Mouse (Mus musculus): Measurements from ENCODE around the gene Mdfi.

DNA sequence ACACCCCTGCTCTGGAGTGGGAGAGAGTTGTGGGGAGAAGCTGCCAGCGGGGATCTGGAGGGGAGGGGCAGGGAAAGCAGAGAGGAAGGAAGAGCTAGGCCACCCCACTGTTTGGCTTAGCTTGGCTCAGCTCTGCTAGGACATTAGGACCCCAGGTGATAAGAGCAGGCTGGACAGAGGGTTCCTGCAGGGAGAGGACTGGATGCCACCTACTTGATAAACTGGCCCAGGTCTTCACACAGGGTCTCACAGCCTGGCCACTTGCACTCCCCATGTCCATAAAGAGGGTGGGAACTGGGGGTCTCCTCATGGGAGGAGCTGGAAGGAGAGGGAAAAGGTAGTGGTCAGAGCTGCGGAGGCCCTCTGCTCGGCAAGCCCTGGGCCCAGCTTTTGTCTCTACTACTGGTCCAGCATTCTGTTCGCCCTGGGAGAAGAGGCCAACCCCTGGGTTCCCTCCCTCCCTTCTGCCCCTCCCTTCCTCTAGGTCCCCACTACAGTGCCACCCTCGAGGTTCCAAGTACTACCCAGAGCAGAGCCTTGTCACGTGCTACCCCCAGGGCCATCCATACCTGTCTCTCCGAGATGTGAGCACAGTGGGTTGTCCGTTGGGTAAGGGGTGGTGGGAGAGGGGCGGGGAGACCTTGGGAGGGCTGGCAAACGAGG lies 43.4 kb upstream of the Mdfi start:
- TF ChIP-seq CTCF (IDR thresholded peaks at IDR 0.05; ENCODE audit: low read depth, low read length), result no peak
- TF ChIP-seq POLR2A (IDR thresholded peaks at IDR 0.05; ENCODE audit: extremely low read depth, insufficient read depth, low read length), result no peak
